Mouse (Mus musculus) CD8-positive naive resting alpha-beta T cell, adult 2 months (primary cell): Measurements from ENCODE around the gene Cxcl15.
"Not testable (repeated sequence)": the region's sequence is repeated elsewhere in the genome, so short reads cannot be mapped to it uniquely, and the experiment has no call there.

Experiments used
- DNase-seq, 2 experiments: peaks; one replicate each; pipeline ENCODE4 v3.0.0; 2022; ENCODE audit warnings: low read depth in 2 of 2, low spot score in 2 of 2

Gene Cxcl15

DNA sequence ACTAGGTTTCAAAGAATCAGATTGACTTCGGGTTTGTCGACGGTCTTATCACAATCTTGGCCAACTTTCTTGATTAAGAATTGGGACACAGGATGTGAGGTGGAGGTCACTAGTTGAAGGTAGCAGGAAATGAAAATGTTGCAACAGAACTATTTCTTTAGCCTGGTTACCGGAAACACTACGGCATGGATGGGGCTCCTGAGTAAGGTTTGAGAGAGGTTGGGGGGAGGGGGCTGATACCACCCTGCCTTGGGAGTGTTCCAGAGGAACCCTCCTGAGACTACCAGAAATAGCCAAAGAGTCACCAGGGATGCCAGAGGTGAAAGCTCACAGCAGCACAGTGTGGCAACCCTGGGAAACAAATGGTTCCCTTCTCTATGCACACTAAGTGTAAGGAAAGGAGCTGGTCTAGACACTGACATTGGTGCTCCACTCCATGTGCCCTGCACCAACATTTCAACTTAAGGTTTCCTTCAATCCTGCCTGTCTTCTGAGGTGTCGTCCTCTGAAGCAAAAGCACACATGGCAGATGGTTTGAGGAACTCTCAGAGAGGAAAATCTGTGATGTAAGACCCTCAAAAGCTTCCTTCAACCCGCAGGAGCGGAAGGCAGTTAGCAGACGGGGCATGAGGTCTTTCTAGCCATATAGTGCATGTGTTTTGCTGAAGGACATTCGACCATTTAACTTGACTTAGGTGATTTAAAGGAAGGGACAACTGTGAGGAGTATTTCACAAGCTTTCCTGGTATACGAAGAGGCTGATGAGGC lies 4.8 kb upstream of the Cxcl15 start:
- no peak for DNase-seq

DNA sequence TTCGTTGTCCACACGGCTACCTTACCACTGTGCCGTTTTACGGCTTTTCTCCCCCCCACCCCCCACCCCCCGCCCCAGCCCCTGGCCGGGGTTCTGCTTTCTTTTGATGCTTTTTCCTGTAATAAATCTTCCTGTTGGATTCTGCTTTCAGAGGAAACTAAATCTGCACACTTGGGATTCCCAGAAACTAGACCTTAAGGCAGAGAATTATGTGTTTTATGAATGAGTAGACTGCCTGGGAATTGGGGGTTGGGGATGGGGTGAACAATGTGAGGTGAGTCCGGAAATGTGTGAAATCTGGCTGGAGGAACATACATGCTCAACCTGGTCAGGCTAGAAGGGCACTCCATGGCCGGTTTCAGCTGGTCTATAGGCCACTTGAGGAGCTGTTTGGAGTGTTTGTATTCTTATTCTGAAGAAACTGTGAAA lies 4.2 kb upstream of the Cxcl15 start:
- DNase-seq, result no peak

DNA sequence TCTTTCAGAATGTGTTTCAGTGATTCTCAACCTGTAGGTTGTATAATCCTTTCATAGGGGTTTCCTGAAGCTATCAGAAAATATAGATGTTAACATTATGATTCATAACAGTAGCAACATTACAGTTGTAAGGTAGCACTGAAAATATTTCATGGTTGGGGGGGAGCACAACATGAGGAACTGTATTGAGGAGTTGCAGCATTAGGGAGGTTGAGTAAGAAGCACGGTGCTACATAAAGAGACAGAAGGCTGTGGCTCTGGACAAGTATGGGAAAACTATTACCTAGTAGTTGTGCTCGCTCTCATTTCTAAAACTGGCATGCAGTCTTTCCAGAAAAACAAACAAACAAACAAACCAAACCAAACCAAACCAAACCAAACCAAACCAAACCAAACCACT lies 1.1 kb downstream of the Cxcl15 start:
- DNase-seq, result not testable (repeated sequence)

DNA sequence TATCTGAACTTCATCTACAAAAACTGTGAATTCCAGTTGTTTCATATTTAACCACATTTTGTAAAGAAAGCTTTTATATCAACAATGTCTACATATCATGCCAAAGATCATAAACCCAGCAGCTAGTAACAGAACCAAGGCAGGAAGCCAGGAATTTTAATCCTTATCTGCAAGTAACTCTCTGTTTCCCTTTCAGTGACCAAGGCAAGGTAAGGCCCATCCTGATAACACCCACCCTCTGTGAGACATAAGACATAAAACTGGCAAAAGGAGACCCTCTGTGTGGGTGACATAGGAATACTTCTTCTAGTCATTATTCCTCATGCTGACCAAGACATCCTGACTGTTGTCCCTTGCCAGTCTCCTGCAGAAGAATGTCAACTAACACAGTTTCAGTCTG lies 10.2 kb downstream of the Cxcl15 start:
- DNase-seq, result no peak

DNA sequence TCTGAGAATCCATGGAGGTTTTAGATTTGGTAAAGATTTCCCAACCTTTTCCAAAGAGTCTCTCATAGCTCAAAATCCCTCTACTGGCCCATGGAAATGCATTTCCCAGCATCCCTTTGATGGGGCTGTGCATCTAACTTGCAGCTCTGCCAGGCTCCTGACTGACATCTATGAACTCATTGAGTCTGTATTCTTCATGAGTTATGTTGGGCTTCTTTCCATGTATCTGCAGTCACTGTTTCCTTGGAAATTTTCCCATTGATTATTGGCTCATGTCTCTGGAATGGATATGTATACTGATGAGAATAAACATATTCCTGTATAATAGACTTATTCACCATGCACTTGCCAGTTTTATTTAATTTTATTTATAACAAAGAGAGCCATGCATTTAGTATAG lies 11.7 kb downstream of the Cxcl15 start:
- DNase-seq, result no peak

DNA sequence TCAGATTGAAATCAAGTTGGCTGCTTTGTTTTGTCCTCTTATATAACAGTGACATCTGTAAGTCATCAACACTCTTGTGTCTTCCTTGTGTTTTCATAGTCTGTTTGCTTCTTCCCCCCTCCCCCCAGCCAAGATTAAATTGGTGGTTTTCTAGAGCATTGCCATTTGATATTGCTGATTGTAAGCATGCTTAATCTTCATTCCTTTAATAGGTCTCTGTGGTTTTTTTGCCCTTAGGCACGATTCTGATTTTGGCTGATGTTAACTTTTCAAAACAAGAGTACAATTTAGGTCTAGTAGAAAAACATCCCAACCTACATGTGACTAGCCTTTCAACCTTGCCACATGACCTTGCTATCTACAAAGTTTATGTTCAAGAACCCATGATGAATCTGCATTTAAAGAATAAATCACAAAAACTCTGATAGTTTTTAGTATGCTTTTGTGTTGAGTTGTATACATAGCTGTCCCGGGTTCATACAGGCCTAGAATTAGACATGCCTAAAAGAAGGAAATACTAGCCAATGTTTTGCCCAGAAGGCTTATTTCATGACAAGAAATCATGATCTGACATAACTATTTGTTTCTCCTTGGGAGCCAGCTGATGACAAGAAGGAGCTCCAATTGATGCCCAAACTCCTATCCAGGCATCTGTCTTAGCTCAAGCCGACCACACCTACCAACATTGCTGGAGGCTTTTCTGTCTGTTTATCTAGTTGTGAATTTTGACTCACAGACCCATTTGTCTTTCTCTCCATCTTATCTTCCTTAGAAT lies 13.0 kb downstream of the Cxcl15 start:
- no peak for DNase-seq

DNA sequence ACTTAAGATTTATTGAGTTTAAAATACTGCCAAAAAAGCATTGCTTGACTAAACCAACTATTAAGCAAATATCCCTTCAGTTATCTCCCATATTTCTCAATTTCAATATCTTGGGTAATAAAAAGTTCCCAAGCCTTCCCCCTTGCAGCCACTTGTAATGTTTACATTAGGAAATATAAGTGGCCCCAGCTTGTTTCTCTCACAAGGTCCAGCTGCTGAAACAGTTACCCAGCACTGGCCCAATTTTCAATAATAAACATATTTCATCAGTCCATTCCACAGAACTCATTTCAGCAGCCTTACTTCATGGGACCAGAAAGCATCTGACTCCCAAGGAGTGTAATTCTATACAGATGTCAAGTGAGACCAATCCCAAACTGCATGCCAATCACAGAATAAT lies 25.4 kb downstream of the Cxcl15 start:
- DNase-seq, result no peak

DNA sequence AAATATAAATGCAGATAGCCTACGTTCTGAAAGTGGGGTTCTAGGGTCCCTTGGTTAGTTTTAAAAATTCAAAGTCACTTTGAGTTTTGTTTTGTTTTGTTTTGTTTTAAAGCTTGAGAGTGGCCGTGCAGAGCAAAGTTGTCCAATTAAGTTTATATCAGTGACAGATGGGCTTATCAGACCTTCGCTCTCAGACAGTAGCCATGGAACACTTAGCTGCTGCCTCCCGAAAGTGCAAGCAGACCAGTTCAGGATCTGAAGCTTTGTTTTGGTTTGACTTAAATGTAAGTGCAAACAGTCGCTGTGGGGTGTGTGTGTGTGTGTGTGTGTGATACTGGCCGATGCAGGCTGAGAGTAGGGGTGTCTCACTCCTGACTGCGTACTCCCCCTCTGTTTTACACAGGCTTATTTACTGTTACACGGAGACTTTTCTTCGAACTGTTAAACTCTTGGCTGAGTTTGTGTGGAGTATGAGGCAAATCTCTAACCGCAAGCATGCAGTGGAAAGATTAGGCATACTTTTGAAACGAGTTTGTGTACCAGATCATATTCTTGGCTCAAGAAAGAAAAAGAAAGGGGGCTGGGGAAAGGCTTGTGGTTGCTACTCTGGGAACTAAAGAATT lies 37.9 kb downstream of the Cxcl15 start:
- DNase-seq, result no peak

DNA sequence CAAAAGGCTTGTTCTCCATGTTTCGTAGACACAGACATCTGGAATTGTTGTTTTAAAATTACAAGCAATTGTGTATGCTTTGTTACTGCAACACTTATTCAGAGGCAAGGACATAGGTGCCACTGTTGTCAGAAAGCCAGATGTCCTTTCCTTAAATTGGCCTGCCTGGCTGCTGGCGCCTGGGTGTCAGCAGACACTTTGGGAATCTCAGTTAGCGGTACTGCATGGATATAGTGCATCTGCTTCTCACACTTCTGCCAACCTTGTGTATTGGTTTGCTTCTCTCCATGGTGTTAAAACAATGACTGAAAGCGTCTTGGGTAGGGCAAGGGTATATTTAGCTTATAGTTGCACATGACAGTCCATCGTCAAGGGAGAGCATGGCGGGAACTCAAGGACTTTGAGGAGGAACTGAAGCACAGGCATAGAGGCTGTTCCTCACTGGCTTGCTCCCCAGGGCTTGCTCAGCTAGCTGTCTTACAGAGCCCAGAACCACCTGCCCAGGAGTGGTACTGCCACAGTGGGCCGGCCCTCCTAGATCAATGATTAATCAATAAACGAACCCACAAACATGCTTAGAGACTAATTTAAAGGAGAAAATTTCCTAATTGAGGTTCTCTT lies 38.5 kb downstream of the Cxcl15 start:
- no peak for DNase-seq

DNA sequence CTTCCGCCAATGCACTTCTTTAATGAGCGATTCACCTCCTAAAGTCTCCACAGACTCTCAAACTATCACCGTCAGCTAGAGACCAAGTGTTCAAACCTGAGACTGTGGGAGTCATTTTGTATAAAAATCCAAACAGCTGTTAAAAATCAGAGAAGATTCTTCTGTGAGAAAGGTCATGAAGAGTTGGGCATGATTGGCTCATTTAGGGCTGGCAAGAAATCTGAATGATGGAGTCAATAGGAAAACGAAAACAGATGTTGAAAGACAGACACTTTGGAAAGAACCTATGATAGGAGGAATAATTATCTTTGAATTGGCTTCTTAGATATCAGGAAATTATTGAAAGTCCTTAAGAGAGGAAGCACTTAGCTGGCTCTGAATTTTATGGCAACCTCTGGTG lies 40.1 kb downstream of the Cxcl15 start:
- DNase-seq, result no peak

DNA sequence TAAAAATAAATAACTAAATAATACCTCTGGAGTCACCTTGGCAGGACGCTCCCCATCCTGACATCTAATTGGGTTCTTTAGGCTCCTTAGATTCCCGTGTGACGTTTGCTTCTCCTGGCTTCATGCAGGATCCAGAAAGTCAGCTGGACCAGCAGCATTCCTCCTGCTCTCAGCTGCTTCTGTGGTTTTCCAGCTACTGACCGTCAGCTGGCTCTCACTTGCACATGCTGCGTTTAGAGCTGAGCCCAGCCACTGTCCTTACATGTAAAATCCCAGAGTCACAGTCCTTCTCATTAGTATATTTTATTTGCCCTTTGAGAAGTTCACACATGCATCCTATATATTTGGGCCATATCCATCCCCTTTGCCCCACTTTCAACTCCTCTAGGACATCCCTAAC lies 44.2 kb downstream of the Cxcl15 start:
- DNase-seq, result no peak

DNA sequence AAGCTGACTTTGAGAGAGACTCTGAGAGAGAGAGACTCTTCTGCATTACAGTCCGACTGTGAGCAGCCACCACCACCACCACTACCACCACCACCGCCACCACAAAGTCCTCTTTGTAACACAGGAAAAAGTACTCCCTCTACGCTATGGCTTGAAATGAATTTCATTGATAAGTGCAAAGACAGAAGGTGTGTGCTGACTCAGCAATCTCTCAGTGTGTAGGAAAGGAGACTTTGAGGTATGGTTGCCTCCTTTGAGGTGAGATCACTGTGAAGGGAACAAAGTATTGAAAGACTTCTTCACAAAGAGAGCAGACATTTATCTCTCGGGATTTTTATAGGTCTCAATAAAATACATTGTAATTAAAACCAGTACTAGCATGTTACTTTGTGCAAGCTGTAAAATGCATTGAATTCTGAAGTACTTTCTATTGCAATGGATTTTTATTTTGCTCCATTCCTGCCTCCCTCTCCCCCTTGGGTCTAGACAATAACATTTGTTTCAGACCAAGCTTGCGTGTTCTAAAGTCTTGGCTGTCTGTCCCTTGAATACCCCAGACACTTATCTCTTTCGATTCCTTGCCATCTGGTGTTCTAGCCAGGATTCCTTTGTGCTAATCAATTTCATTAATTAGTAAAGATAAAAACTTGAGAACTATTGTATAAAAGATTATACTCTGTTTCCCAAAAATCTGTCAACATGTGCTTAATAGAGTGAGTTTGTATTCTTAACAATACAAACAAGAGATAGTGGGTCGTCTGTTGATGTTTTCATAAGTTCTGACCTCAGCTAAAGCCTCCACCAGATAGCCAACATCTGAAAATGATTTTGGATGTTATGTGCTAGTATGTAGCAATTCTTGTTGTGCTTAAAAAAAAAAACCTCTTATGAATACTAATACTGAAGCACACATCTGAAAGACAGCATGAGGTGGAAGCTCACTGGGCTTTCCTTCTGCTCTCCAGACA lies 46.9 kb downstream of the Cxcl15 start:
- no peak for DNase-seq

DNA sequence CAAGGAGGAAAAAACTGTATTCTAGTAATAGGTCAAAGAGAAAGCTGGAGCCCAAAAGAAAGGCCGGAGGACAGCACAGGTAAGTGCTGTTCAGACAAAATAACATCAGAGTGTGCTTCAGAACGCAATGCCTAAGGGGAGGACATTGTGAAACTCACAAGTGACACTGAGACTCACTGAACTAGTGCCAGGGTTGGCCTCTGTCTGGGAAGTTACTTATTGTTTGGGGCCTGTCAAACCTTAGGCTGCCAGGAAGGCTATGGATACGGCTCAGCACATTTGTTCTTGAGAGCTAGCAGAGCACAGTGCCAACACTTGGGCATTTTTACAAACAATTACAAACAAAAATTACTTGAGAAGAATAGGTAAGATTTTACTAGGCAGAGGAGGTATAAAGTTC lies 49.6 kb downstream of the Cxcl15 start:
- no peak for DNase-seq

DNA sequence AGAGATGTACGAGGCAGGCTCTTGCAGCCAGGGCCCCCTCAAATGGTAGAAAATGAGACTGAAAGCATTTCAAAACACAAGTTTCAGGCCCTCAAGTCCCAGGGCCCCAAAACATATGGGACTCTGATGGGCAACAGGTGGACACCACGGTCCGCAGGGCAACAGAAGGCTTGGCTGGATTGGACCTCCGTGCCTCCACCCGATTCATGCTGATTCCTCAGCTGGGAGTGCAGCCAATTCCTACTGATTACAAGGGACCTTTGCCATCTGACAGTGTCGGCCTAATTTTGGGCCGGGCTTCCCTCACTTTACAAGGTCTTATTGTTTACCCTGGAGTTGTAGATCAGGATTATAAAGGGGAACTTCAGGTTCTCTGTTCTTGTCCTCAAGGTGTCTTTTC lies 55.8 kb downstream of the Cxcl15 start:
- DNase-seq, result not testable (repeated sequence)

DNA sequence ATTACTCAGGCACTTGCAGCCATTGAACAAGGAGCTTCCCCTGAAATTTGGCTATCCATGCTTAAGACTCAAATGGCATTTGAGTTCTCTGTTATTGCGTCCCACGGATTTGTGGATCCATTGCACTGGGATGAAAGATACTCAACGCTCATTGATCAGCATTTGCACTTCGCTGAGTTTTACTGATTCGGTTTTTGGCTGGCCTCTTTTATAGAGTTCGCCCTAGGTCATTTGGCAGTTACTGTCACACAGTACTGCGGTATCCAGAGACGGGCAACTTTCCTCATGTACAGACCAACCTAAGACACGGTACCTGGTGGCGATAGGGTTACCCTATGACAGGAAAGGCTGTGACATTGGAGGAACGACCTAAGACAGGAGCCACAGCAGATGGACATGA lies 57.1 kb downstream of the Cxcl15 start:
- DNase-seq, result not testable (repeated sequence)
